Mouse (Mus musculus) megakaryocyte-erythroid progenitor cell, adult 5-6 weeks (primary cell): ENCODE data around the gene Zfp423. TPM values are rescaled to one million over a fixed set of nuclear protein-coding genes. Genes with fewer than 3 reads are reported as not detected.

ENCODE experiments used
- total RNA-seq, 2 experiments: library from RNA; stranded (forward) in 1 of 2; stranded (reverse) in 1 of 2; fragments of 200-1000, 215-1000 nt in 1 of 2; fragments of >200 nt in 1 of 2; fragmentation: Nextera tagmentation in 1 of 2; gene quantifications; 2 replicates each; pipeline ENCODE4 v1.2.3; 2014 to 2017

The Zfp423 gene
- total RNA-seq, 2 experiments from 2014 or later, result not detected

Other genes starting within 250 kb of the Zfp423 start
- gene Cnep1r1, start 159.2 kb upstream of the Zfp423 start, total RNA-seq (2014; fragmentation: Nextera tagmentation), result 42.8 and 61.3 TPM in 2 replicates
- gene Cnep1r1, start 159.2 kb upstream of the Zfp423 start, total RNA-seq (2017), result 16.0 and 16.6 TPM in 2 replicates
- 75.6 and 79.2 TPM in 2 replicates for gene Heatr3, start 178.3 kb upstream of the Zfp423 start, total RNA-seq (2014; fragmentation: Nextera tagmentation)
- 62.9 and 79.2 TPM in 2 replicates for gene Heatr3, start 178.3 kb upstream of the Zfp423 start, total RNA-seq (2017)
- 37.3 and 51.7 TPM in 2 replicates for gene Tent4b, start 239.6 kb upstream of the Zfp423 start, total RNA-seq (2014; fragmentation: Nextera tagmentation)
- 47.7 and 50.4 TPM in 2 replicates for gene Tent4b, start 239.6 kb upstream of the Zfp423 start, total RNA-seq (2017)